Mouse (Mus musculus) monocyte, adult 2 months (primary cell): Measurements from ENCODE around the gene Ivl.

Experiments used
- DNase-seq, 2 experiments: peaks; one replicate each; pipeline ENCODE4 v3.0.0; 2022; ENCODE audit warnings: low spot score in 2 of 2, low read depth in 1 of 2

Gene Ivl

GRCm38 (mm10) chr3:92573449-92574041 is at the start of gene Ivl:
Gene Ivl, minus strand, starts transcription at chr3:92573735.
- no peak for DNase-seq

DNA sequence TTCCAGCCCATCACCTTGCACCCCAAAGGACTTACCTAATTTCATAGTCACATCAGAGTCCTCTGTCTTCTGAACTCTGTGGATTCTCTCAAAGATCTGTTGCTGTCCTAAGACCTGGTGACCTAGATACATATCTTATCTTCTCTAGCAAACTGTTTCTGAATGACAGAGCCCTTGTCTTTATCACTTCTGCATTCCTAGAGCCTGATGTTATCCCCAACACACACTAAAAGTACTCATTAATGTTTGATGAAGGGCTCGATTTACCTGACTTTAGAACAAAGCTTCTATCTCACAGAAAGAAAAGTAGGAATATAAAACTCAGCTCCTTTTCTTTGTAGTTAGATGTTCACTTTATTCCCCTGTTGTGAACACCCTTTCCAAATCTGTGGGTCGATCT is 48.0 kb upstream of the Ivl start, which contains the start of gene Lce6a:
TSS of gene Lce6a (minus strand) at position 101 of the 400 bp plus-strand sequence.
- DNase-seq: no peak

DNA sequence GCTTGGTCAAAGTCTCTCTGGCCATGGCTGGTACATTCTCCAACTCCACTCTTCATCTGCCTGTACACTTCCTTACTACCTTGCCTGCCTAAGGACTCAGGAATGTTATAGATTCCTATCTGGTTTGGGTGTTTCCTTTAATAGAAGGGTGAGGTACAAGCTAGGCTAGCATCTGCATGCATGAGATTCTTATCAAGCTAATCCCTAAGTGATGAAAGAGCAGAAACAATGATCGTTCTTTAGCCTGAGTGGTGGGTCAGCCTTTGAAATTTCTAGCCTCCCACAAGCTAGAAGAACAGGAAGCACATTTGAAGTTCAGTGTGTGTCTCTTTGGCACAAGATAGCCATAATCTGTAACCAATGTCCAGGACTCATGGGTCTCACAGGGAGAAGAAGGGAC is 36.3 kb upstream of the Ivl start:
- DNase-seq: no peak

- DNase-seq: no peak
These were observed 33.9 kb upstream of the Ivl start, which contains the start of gene 2210017I01Rik for GRCm38 (mm10) chr3:92607392-92607791. Gene 2210017I01Rik, minus strand, starts transcription at chr3:92607492.

DNA sequence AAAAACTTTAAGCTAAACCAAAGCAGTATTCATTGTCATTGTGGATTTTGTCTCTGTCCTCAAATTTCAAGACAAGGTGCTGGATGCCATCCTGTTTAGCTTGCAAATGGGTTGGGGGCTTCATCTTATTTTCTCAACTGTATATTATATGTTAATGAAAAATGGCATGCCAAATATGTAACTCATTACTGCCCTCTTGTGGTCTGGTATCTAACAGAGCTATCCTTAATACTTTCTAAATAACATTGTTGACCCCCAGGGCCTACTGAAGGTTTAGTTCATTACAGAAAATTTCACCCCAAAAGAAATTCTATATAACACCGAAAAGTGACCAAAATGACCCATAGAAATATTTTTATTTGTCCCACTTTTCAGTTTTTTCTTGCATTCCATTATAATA is 28.6 kb upstream of the Ivl start:
- no peak for DNase-seq

DNA sequence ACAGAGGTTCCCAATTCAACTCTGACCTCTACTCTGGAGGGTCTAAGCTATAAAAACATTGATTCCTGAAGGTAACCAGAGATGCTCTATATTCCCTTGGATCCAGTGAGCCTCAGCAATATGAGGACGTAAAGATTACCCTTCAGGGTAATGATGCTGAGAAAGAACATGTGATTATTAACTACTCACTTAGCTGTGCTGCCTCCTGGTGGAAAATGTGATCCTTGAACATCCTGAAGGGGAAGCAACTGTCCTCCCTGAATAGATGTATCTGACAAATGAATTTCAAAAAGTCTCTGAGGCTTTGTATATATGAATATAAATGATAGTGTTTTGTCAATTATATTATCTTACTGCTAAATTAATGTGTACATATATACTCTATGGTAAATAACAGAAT is 26.9 kb upstream of the Ivl start:
- no peak for DNase-seq

- no peak for DNase-seq
These were observed 26.4 kb upstream of the Ivl start for GRCm38 (mm10) chr3:92599973-92600372.

DNA sequence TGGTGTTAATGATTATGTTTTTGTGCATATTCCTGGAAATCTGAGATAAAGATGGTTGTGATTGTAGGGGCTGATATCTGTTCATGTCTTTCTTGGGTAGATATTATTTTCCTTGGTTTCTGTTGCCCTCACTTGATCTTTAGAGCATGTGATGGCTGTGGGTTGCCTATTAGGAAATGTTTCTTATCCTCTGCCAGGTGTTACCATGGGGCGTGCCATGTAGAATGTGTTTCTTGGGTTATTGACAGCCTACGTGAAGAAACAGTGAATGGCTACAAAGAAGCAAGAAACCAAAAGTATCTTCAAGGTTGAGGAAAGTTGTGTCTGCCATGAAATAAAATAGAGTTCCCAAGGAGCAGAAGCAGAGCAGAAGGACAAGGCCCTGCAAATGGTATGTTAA is 24.9 kb upstream of the Ivl start:
- no peak for DNase-seq

DNA sequence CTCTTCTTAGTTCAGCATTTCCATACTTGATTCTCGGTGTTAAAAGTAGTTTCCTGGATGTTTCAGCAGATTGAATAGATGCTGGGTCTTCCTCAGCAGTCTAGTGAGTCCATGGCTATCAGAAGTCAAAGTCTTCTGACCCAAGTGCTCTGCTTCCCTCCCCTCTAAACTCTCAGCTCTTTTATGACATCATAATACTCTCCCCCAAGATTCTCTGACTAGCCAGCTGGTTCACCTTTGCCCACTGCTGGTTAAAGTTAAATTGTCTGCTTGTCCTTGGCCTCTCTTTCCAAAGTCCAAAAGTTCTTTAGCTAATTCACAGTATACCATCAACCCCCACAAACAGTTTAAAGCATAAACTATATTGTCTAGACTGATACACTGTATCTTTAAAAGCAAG is 15.3 kb upstream of the Ivl start, which contains the start of gene Smcp:
TSS of gene Smcp (minus strand) at position 140 of the 400 bp plus-strand sequence.
- no peak for DNase-seq

DNA sequence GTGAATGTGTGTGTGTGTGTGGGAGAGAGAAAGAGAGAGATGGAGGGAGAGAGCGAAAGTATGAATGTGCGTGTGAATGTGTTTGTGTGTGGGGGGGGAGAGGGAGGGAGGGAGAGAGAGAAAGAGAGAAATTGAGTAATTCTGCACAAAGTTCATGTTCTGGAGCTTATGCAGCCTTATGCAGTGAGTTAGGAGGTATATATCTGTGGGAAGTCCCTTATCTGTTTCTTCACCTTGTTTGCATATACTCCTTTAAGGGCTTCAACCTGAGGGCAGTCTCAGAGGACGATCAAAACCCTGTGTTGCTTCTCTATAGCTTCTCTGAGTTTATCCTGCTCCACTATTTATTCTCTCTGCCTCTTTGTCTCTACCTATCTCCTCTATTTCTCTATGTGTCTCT is 13.7 kb upstream of the Ivl start:
- no peak for DNase-seq

DNA sequence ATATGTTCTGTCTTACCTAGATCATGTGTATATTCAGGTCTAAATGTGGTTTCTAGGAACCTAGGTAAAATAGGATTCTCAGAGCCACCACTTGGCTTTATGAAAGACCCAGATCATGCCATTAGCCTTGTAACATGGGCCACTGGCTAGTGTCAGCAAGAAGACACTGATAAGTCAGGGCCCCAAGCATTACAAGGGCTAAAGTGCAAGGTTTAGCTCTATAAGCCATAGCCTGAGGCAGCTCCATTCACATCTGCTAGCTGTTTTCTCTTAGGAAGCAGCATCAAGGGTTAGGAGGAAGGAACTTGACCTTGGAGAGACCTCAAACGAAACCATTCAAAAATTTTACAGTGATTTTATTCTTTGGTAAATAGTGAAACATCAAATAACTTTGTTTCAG is 11.5 kb upstream of the Ivl start:
- DNase-seq: no peak

- DNase-seq: no peak
These were observed 9.8 kb upstream of the Ivl start for GRCm38 (mm10) chr3:92583164-92583826.

DNA sequence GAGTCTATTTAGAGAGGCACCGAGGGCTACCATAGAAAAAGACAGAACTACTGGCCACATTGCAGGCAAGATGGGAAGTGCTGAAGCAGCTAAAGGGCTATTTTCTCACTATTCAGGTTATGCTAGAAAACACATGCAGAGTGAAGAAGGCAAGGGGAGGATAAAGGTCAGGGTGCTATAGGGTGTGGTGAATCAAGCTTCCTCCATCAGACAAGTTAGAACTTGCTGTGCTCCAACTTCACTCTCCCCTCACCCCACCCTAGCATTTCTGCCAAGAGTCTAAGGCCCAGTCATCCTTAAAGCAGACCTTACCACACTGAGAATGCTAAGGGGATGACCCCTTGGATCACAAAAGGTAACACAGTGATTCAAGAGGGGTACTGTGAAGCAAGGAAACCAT is 6.0 kb upstream of the Ivl start:
- no peak for DNase-seq

DNA sequence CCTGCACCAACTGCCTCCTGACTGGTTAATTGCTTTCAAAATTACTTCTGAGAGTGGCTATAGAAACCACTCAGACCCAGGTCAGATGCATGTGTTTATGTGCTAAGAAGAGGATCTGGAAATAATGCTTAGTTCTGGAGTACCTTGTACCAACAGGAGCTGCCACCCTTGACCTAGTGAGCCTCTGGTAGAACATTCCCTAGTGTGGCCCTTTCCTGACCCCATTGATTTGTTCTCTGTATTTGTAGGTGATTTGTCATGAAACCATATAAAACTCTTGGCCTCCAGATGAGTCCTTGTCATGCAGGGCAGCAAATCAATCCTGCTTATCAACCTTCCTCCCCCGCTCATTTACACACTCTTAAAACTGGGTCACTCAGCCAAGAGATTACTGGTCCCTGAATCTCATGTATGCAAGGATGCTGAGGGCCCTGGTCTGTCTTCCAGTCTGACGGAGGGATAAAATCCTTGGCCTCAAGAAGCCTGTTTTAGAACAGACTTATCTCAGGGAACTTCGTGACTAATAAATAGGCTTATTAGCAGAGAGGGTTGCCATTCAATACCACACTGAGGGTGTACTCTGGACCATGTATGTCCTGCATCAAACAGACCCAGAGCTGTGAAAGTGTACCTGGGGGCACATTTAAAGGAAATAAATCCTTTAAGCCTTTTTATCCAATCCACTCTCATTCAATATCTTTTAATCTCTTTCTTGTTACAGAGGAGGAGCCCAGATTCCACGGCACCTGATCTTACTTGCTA is 5.3 kb upstream of the Ivl start:
- DNase-seq: no peak

GRCm38 (mm10) chr3:92572514-92573155 is 900 bp downstream of the Ivl start:
- no peak for DNase-seq

DNA sequence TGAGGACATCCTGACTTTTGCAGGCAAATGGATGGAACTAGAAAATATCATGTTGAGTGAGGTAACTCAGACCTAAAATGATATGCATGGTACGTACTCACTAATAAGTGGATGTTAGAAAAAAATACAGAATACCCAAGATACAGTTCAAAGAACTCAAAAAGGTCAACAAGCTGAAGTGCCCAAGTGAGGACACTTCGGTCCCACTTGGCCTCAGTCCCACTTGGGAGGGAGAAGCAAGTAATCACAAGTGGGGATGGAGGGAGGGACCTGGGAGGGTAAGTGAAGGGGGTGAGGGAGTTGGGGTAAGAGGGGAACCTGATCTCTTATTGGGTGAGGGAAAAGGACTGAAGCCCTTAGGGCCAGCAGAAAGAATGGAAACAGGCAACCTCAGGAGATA is 4.8 kb downstream of the Ivl start:
- no peak for DNase-seq

DNA sequence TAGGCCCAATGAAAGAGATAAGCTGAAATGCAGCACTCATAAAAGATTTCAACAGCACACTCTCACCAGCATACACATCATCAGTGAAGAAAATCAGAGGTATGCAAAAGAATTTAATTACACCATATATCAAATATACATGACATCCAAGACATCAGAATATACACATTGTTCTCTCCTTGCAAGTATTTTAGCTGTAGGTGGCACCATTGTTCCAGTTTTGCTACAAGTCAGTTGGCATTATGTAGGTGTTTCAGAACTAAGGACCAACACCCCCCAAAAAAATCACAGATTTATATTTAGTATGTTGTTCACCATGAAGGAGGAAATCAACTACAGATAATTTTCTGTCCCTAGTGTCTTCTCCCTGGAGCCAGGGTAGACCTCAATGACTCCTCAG is 8.1 kb downstream of the Ivl start:
- DNase-seq: no peak

DNA sequence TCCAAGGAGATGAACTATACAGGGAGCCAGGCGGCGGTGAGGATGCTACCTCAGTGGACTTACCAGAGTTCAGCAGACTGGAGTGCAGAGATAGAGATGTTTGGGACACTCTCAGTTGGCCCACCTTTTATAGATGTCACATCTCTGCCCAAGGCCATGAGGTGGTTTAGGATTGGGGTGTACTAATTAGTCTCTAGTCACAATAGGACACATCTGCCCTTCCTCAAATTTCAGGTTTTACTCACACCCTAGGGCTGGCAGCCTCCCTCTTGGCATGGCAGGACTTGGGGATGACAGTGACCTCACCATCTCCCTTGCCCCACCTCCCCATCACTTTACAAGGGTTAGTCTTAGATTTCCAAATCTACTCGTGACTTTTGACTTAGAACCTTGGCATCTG is 39.1 kb downstream of the Ivl start, which contains the start of gene 2310046K23Rik:
TSS of gene 2310046K23Rik (minus strand) at position 101 of the 400 bp plus-strand sequence.
- DNase-seq: no peak
